Mouse (Mus musculus) neural tube, embryonic 13.5 days (tissue): ENCODE measurements around the gene Fgfr1op2. TPM values are rescaled to one million over a fixed set of nuclear protein-coding genes. Genes with fewer than 3 reads are reported as not detected.

Experiments
- polyA plus RNA-seq: library from polyadenylated mRNA; unstranded; fragments of >200 nt; fragmentation: Nextera tagmentation; extraction: Ambion mirVana; gene quantifications from 2 replicates; pipeline ENCODE4 v1.2.1, GENCODE M21; 2015

The Fgfr1op2 gene
- polyA plus RNA-seq, 1 experiment from 2014 or later: 51.8 TPM

Other genes with a start within 250 kb of the Fgfr1op2 start
- 5.5 and 9.6 TPM in 2 replicates for gene Itpr2, start 75.0 kb upstream of the Fgfr1op2 start, polyA plus RNA-seq
- 53.1 and 62.2 TPM in 2 replicates for gene Ints13, start 632 bp downstream of the Fgfr1op2 start, polyA plus RNA-seq
- 134 and 139 TPM in 2 replicates for gene Med21, start 65.3 kb downstream of the Fgfr1op2 start, polyA plus RNA-seq
- gene Tm7sf3, start 65.6 kb downstream of the Fgfr1op2 start, polyA plus RNA-seq: 31.1 and 31.2 TPM in 2 replicates
- 15.1 and 16.0 TPM in 2 replicates for gene Stk38l, start 147.8 kb downstream of the Fgfr1op2 start, polyA plus RNA-seq
- 1.8 and 2.5 TPM in 2 replicates for gene Arntl2, start 218.9 kb downstream of the Fgfr1op2 start, polyA plus RNA-seq